Mouse (Mus musculus) brain, embryonic 14.5 days (tissue): Measurements from ENCODE around the gene Dusp8.

ENCODE experiments used
- CTCF ChIP-seq: fragments of 200-500 bp; IDR thresholded peaks from 2 replicates; pipeline ENCODE4 v1.5.1; 2012; ENCODE audit warnings: inconsistent platforms, mild to moderate bottlenecking, moderate library complexity, borderline replicate concordance; ENCODE audit not compliant: insufficient read depth, insufficient read length; ENCODE audit errors: extremely low read depth
- POLR2A ChIP-seq: fragments of 200-500 bp; IDR thresholded peaks from 2 replicates; pipeline ENCODE4 v1.6.1; 2012; ENCODE audit warnings: mild to moderate bottlenecking, inconsistent platforms, borderline replicate concordance; ENCODE audit not compliant: poor library complexity, insufficient read depth, insufficient read length, severe bottlenecking; ENCODE audit errors: extremely low read depth

GRCm38 (mm10) chr7:142095183-142095931, at the start of gene Dusp8:
- TF ChIP-seq POLR2A (peak; percentile 72; the same call in 1 of the 2 replicates), CTCF (peak; percentile 47; the same call in 1 of the 2 replicates)
